Mouse (Mus musculus) midbrain, embryonic 12.5 days (tissue): ENCODE measurements around the gene Trim46. TPM values are rescaled to one million over a fixed set of nuclear protein-coding genes. Genes with fewer than 3 reads are reported as not detected.

ENCODE experiments used
- ATAC-seq: fragments of 200-750 bp; cut with Nextera tagmentation; 2 replicates; pipeline ENCODE4 v1.8.0; 2017; ENCODE audit warnings: low read depth, moderate TSS enrichment, moderate library complexity; ENCODE audit not compliant: low FRiP score
- H3K27ac ChIP-seq: fragments of 300-500 bp; sonication (generic); replicated peaks from 2 replicates; pipeline ENCODE4 v1.5.1; 2016; ENCODE audit warnings: mild to moderate bottlenecking
- H3K27me3 ChIP-seq: fragments of 300-500 bp; sonication (generic); 2 replicates; pipeline ENCODE4 v1.6.1; 2016; ENCODE audit warnings: mild to moderate bottlenecking
- H3K36me3 ChIP-seq: fragments of 300-500 bp; sonication (generic); 2 replicates; pipeline ENCODE4 v1.6.1; 2016
- H3K4me1 ChIP-seq: fragments of 300-500 bp; sonication (generic); 2 replicates; pipeline ENCODE4 v1.6.1; 2016
- H3K4me2 ChIP-seq: fragments of 300-500 bp; sonication (generic); replicated peaks from 2 replicates; pipeline ENCODE4 v1.6.1; 2016; ENCODE audit warnings: mild to moderate bottlenecking, moderate library complexity
- H3K4me3 ChIP-seq: fragments of 300-500 bp; sonication (generic); 2 replicates; pipeline ENCODE4 v1.5.1; 2016; ENCODE audit warnings: mild to moderate bottlenecking
- H3K9ac ChIP-seq: fragments of 300-500 bp; sonication (generic); replicated peaks from 2 replicates; pipeline ENCODE4 v1.6.1; 2016; ENCODE audit warnings: mild to moderate bottlenecking, moderate library complexity
- H3K9me3 ChIP-seq: fragments of 300-500 bp; sonication (generic); 2 replicates; pipeline ENCODE4 v1.6.1; 2016; ENCODE audit warnings: mild to moderate bottlenecking
- WGBS: fragments of 180-500 bp; shearing (Covaris S2); methylation state at CpG from one replicate; pipeline ENCODE4 v1.1.7; 2016; 5-methylcytosine and 5-hydroxymethylcytosine counted together
- polyA plus RNA-seq: library from polyadenylated mRNA; unstranded; fragments of >200 nt; fragmentation: Nextera tagmentation; extraction: Ambion mirVana; gene quantifications from 2 replicates; pipeline ENCODE4 v1.2.1, GENCODE M21; 2016

Trim46 gene
- polyA plus RNA-seq, 1 experiment from 2014 or later, result 25.1 TPM

- Histone ChIP-seq H3K4me3 (peak overlapping the region; percentile 45), H3K36me3 (no peaks in the 10 kb centered on the region), H3K27ac (no peak overlapping the region), H3K27me3 (peaks cover 70% of the 10 kb centered on the region), H3K9ac (peak overlapping the region; percentile 48; the same call in 1 of the 2 replicates), H3K4me2 (peak overlapping the region; percentile 74), H3K9me3 (no peaks in the 10 kb centered on the region), H3K4me1 (peaks cover 41% of the 10 kb centered on the region)
- no peak for ATAC-seq
- 12% methylated on average over 20 of the region's 20 CpGs for WGBS
Measured at GRCm38 (mm10) chr3:89281579-89282290, 35.6 kb upstream of the Trim46 start.

- WGBS, result under 1% methylated on average over 52 of the region's 52 CpGs
- peak; percentile 13 for ATAC-seq
- peaks cover 70% of the 10 kb centered on the region for H3K27me3 ChIP-seq
Measured at GRCm38 (mm10) chr3:89280606-89281511, 34.8 kb upstream of the Trim46 start, which contains the start of gene Efna1. Efna1 (minus strand) TSS chr3:89281142.

GRCm38 (mm10) chr3:89280050-89280605 is 34.0 kb upstream of the Trim46 start:
- H3K4me3 ChIP-seq, result peak overlapping the region; percentile 45
- WGBS, result under 1% methylated on average over 29 of the region's 29 CpGs
- H3K4me1 ChIP-seq, result peaks cover 38% of the 10 kb centered on the region
- H3K27me3 ChIP-seq, result peaks cover 68% of the 10 kb centered on the region
- H3K9me3 ChIP-seq, result no peaks in the 10 kb centered on the region
- H3K36me3 ChIP-seq, result no peaks in the 10 kb centered on the region
- peak; percentile 23; the same call in 1 of the 2 replicates for ATAC-seq
- H3K4me2 ChIP-seq, result peak overlapping the region; percentile 74
- no peak overlapping the region for H3K27ac ChIP-seq
- peak overlapping the region; percentile 48; the same call in 1 of the 2 replicates for H3K9ac ChIP-seq

More at GRCm38 (mm10) chr3:89280606-89281511, 34.8 kb upstream of the Trim46 start, which contains the start of gene Efna1:
- H3K36me3 ChIP-seq, result no peaks in the 10 kb centered on the region
- H3K9ac ChIP-seq, result peak within 1 kb of the TSS; percentile 48
- H3K4me3 ChIP-seq, result peak within 1 kb of the TSS; percentile 45
- H3K27ac ChIP-seq, result no peak within 1 kb of the TSS
- H3K4me1 ChIP-seq, result peaks cover 41% of the 10 kb centered on the region
- no peaks in the 10 kb centered on the region for H3K9me3 ChIP-seq
- peak within 1 kb of the TSS; percentile 74 for H3K4me2 ChIP-seq

- H3K27ac ChIP-seq, result no peak overlapping the region
- H3K4me3 ChIP-seq, result peak overlapping the region; percentile 45
- peak overlapping the region; percentile 74 for H3K4me2 ChIP-seq
- H3K27me3 ChIP-seq, result peaks cover 70% of the 10 kb centered on the region
- H3K36me3 ChIP-seq, result no peaks in the 10 kb centered on the region
- H3K4me1 ChIP-seq, result peaks cover 38% of the 10 kb centered on the region
- H3K9ac ChIP-seq, result peak overlapping the region; percentile 46
- 3% methylated on average over 35 of the region's 35 CpGs for WGBS
- H3K9me3 ChIP-seq, result no peaks in the 10 kb centered on the region
- ATAC-seq, result peak; percentile 69
Measured at GRCm38 (mm10) chr3:89279153-89279890, 33.2 kb upstream of the Trim46 start.

GRCm38 (mm10) chr3:89278643-89279042 is 32.5 kb upstream of the Trim46 start:
- H3K4me1 ChIP-seq, result peaks cover 38% of the 10 kb centered on the region
- H3K4me2 ChIP-seq, result peak overlapping the region; percentile 74

GRCm38 (mm10) chr3:89278107-89278506 is 32.0 kb upstream of the Trim46 start:
- Histone ChIP-seq H3K4me2 (no peak overlapping the region), H3K9ac (no peak overlapping the region), H3K9me3 (no peaks in the 10 kb centered on the region), H3K4me3 (0 out of 2 replicates have a peak overlapping the region, but pooled peaks have one; percentile 4), H3K27me3 (peaks cover 69% of the 10 kb centered on the region), H3K27ac (no peak overlapping the region), H3K4me1 (peaks cover 38% of the 10 kb centered on the region), H3K36me3 (no peaks in the 10 kb centered on the region)
- 86% methylated on average over 7 of the region's 7 CpGs for WGBS
- no peak for ATAC-seq

More at GRCm38 (mm10) chr3:89278643-89279042, 32.5 kb upstream of the Trim46 start:
- Histone ChIP-seq H3K9me3 (no peaks in the 10 kb centered on the region), H3K27ac (no peak overlapping the region), H3K27me3 (peaks cover 70% of the 10 kb centered on the region), H3K9ac (peak overlapping the region; percentile 46; the same call in 1 of the 2 replicates), H3K4me3 (0 out of 2 replicates have a peak overlapping the region, but pooled peaks have one; percentile 4), H3K36me3 (no peaks in the 10 kb centered on the region)
- no peak for ATAC-seq
- 34% methylated on average over 8 of the region's 8 CpGs for WGBS

- Histone ChIP-seq H3K9me3 (no peaks in the 10 kb centered on the region), H3K27ac (no peak overlapping the region), H3K4me1 (peaks cover 37% of the 10 kb centered on the region), H3K9ac (no peak overlapping the region), H3K36me3 (no peaks in the 10 kb centered on the region), H3K4me3 (no peak overlapping the region), H3K4me2 (no peak overlapping the region), H3K27me3 (peaks cover 68% of the 10 kb centered on the region)
- 57% methylated on average over 14 of the region's 14 CpGs for WGBS
- no peak for ATAC-seq
Measured at GRCm38 (mm10) chr3:89277281-89278021, 31.3 kb upstream of the Trim46 start.

GRCm38 (mm10) chr3:89276061-89276460 is 30.0 kb upstream of the Trim46 start:
- Histone ChIP-seq H3K36me3 (no peaks in the 10 kb centered on the region), H3K9me3 (no peaks in the 10 kb centered on the region), H3K4me2 (no peak overlapping the region), H3K9ac (no peak overlapping the region), H3K4me1 (peaks cover 25% of the 10 kb centered on the region), H3K27me3 (peaks cover 62% of the 10 kb centered on the region), H3K4me3 (no peak overlapping the region), H3K27ac (no peak overlapping the region)
- no peak for ATAC-seq
- 90% methylated on average over 13 of the region's 13 CpGs for WGBS

GRCm38 (mm10) chr3:89271760-89272159 is 25.7 kb upstream of the Trim46 start:
- Histone ChIP-seq H3K9me3 (no peaks in the 10 kb centered on the region), H3K27ac (no peak overlapping the region), H3K9ac (no peak overlapping the region), H3K36me3 (no peaks in the 10 kb centered on the region), H3K27me3 (peaks cover 33% of the 10 kb centered on the region; the same call in 1 of the 2 replicates), H3K4me3 (no peak overlapping the region), H3K4me1 (peaks cover 29% of the 10 kb centered on the region), H3K4me2 (no peak overlapping the region)
- ATAC-seq, result no peak
- 65% methylated on average over 6 of the region's 6 CpGs for WGBS

GRCm38 (mm10) chr3:89270891-89271290 is 24.8 kb upstream of the Trim46 start:
- H3K4me2 ChIP-seq, result peak overlapping the region; percentile 85
- peaks cover 33% of the 10 kb centered on the region; the same call in 1 of the 2 replicates for H3K27me3 ChIP-seq
- peak overlapping the region; percentile 81; the same call in 1 of the 2 replicates for H3K9ac ChIP-seq
- ATAC-seq, result no peak
- WGBS, result 73% methylated on average over 6 of the region's 6 CpGs
- no peak overlapping the region for H3K27ac ChIP-seq
- no peaks in the 10 kb centered on the region for H3K36me3 ChIP-seq
- no peaks in the 10 kb centered on the region for H3K9me3 ChIP-seq
- peak overlapping the region; percentile 56; the same call in 1 of the 2 replicates for H3K4me3 ChIP-seq
- peaks cover 33% of the 10 kb centered on the region for H3K4me1 ChIP-seq
